ENCODE assay signal across 28 mouse cellular contexts in genomic region chr4:132488521-132488920, GRCm38 (mm10). TPM values are rescaled to one million over a fixed set of nuclear protein-coding genes. Genes with fewer than 3 reads are reported as not detected.
A peak's percentile ranks its signal among the peaks of the same experiment; 100 is the strongest.
DNase-seq lines count a peak whose midpoint lies in the region; ATAC-seq and TF ChIP-seq lines count a peak whose summit lies in the region.
"Had no signal": no experiment of that assay in that cellular context is flagged by ENCODE, and none has a peak within 500 bp of the region (broad histone marks: within the 10 kb centered on the region; RNA-seq: fewer than 3 reads in every experiment).

No protein-coding gene starts in this region.

- WGBS in kidney, adult 2 months: 24% methylated on average over 3 of the region's 3 CpGs
- 81% methylated on average over 3 of the region's 3 CpGs for WGBS in kidney, embryonic 14.5 days
- 28% methylated on average over 3 of the region's 3 CpGs for WGBS in lung, postnatal 0 days
- 72% methylated on average over 3 of the region's 3 CpGs for WGBS in intestine, embryonic 16.5 days

- peak overlapping the region; percentile 92 for H3K27ac ChIP-seq in kidney, adult 2 months (ENCODE audit: insufficient read depth, low read depth, low read length)
- H3K27ac ChIP-seq in kidney, embryonic 14.5 days (ENCODE audit: low read depth, low read length): no peak overlapping the region
- H3K27ac ChIP-seq in lung, postnatal 0 days (ENCODE audit: low read length): peak overlapping the region; percentile 51; the same call in 1 of the 2 replicates
- H3K27ac ChIP-seq in intestine, embryonic 16.5 days (ENCODE audit: low read length): no peak overlapping the region
- H3K27ac ChIP-seq: embryonic facial prominence, embryonic 13.5 days; forebrain, embryonic 13.5 days; heart, adult 2 months; hindbrain, embryonic 13.5 days; limb, embryonic 13.5 days; liver, embryonic 12.5 days; midbrain, embryonic 12.5 days; neural tube, embryonic 13.5 days had no signal

- no peak for TF ChIP-seq EP300 in lung, postnatal 0 days (IDR thresholded peaks at IDR 0.05)

- DNase-seq in kidney, adult 2 months: peak; percentile 63
- peak; percentile 39 for DNase-seq in lung, postnatal 0 days (ENCODE audit: low spot score)
- DNase-seq in lung, postnatal 14 days: no peak
- peak; percentile 74 for DNase-seq in adipocyte (ENCODE audit: low spot score)
- DNase-seq in fibroblast of lung, adult 2 months (ENCODE audit: low read depth): peak; percentile 36
- DNase-seq: adrenal gland, postnatal 14 days; cerebellum, adult 11-12 months; cerebellum, adult 9-11 months; embryo, embryonic 11 days; gastrocnemius, postnatal 25 days; heart, adult 2 months; heart, postnatal 4 days; kidney, postnatal 4 days; right cerebral cortex, postnatal 4 days; thymus, postnatal 14 days had no signal

- no peaks in the 10 kb centered on the region for H3K9me3 ChIP-seq in kidney, embryonic 14.5 days (ENCODE audit: control insufficient read depth, low read length)
- no peaks in the 10 kb centered on the region for H3K9me3 ChIP-seq in lung, postnatal 0 days (ENCODE audit: low read length)
- no peaks in the 10 kb centered on the region for H3K9me3 ChIP-seq in intestine, embryonic 16.5 days (ENCODE audit: control insufficient read depth, low read length)
- H3K9me3 ChIP-seq: embryonic facial prominence, embryonic 13.5 days; forebrain, embryonic 13.5 days; heart, embryonic 12.5 days; hindbrain, embryonic 13.5 days; limb, embryonic 13.5 days; liver, embryonic 12.5 days; midbrain, embryonic 12.5 days; neural tube, embryonic 13.5 days had no signal

- no peak for TF ChIP-seq POLR2A in kidney, adult 2 months (IDR thresholded peaks at IDR 0.05; ENCODE audit: low read depth, low read length)

- H3K4me3 ChIP-seq in kidney, adult 2 months (ENCODE audit: insufficient read depth, low read depth, low read length): no peak overlapping the region
- no peak overlapping the region for H3K4me3 ChIP-seq in kidney, embryonic 14.5 days (ENCODE audit: low read length)
- H3K4me3 ChIP-seq in lung, postnatal 0 days (ENCODE audit: low read depth, low read length): no peak overlapping the region
- no peak overlapping the region for H3K4me3 ChIP-seq in intestine, embryonic 16.5 days (ENCODE audit: low read length)
- H3K4me3 ChIP-seq: embryonic facial prominence, embryonic 13.5 days; forebrain, embryonic 13.5 days; heart, adult 2 months; heart, embryonic 12.5 days; hindbrain, embryonic 13.5 days; limb, embryonic 13.5 days; liver, embryonic 12.5 days; midbrain, embryonic 12.5 days; neural tube, embryonic 13.5 days had no signal

- H3K27me3 ChIP-seq in kidney, adult 2 months (replicated peaks; ENCODE audit: control insufficient read depth, insufficient read depth, low read length): no peaks in the 10 kb centered on the region
- no peaks in the 10 kb centered on the region for H3K27me3 ChIP-seq in kidney, embryonic 14.5 days (ENCODE audit: control insufficient read depth, insufficient read depth, low read length)
- no peaks in the 10 kb centered on the region for H3K27me3 ChIP-seq in lung, postnatal 0 days (replicated peaks; ENCODE audit: insufficient read depth, low read length)
- no peaks in the 10 kb centered on the region for H3K27me3 ChIP-seq in intestine, embryonic 16.5 days (replicated peaks; ENCODE audit: control insufficient read depth, insufficient read depth, low read length)
- H3K27me3 ChIP-seq: embryonic facial prominence, embryonic 13.5 days; forebrain, embryonic 13.5 days; heart, embryonic 12.5 days; hindbrain, embryonic 13.5 days; limb, embryonic 13.5 days; liver, embryonic 12.5 days; midbrain, embryonic 12.5 days; neural tube, embryonic 13.5 days had no signal

- peaks cover 14% of the 10 kb centered on the region; the same call in 1 of the 2 replicates for H3K4me1 ChIP-seq in kidney, adult 2 months (ENCODE audit: control insufficient read depth, insufficient read depth, low read length)
- H3K4me1 ChIP-seq in kidney, embryonic 14.5 days (ENCODE audit: control insufficient read depth, insufficient read depth, low read length): 0 out of 2 replicates have a peak, but pooled peaks cover 4% of the 10 kb centered on the region
- H3K4me1 ChIP-seq in lung, postnatal 0 days (ENCODE audit: insufficient read depth, low read depth, low read length): no peaks in the 10 kb centered on the region
- H3K4me1 ChIP-seq in intestine, embryonic 16.5 days (ENCODE audit: control insufficient read depth, insufficient read depth, low read length): no peaks in the 10 kb centered on the region
- H3K4me1 ChIP-seq: midbrain, embryonic 12.5 days had no signal

- H3K36me3 ChIP-seq in kidney, adult 2 months (ENCODE audit: control insufficient read depth, insufficient read depth, low read length): no peaks in the 10 kb centered on the region
- H3K36me3 ChIP-seq in kidney, embryonic 14.5 days (ENCODE audit: control insufficient read depth, insufficient read depth, low read length): peaks cover 15% of the 10 kb centered on the region; the same call in 1 of the 2 replicates
- H3K36me3 ChIP-seq in lung, postnatal 0 days (ENCODE audit: insufficient read depth, low read length): peaks cover 3% of the 10 kb centered on the region; the same call in 1 of the 2 replicates
- no peaks in the 10 kb centered on the region for H3K36me3 ChIP-seq in intestine, embryonic 16.5 days (ENCODE audit: control insufficient read depth, insufficient read depth, low read length)
- H3K36me3 ChIP-seq: neural tube, embryonic 13.5 days had no signal

- no peak overlapping the region for H3K9ac ChIP-seq in kidney, embryonic 14.5 days (ENCODE audit: low read depth, low read length)
- H3K9ac ChIP-seq in lung, postnatal 0 days (replicated peaks; ENCODE audit: low read depth): no peak overlapping the region
- H3K9ac ChIP-seq in intestine, embryonic 16.5 days (ENCODE audit: low read depth, low read length): no peak overlapping the region
- H3K9ac ChIP-seq: embryonic facial prominence, embryonic 13.5 days; forebrain, embryonic 13.5 days; heart, embryonic 12.5 days; hindbrain, embryonic 13.5 days; limb, embryonic 13.5 days; liver, embryonic 12.5 days; midbrain, embryonic 12.5 days; neural tube, embryonic 13.5 days had no signal

- no peak overlapping the region for H3K4me2 ChIP-seq in kidney, embryonic 14.5 days (replicated peaks; ENCODE audit: low read depth, low read length)
- no peak overlapping the region for H3K4me2 ChIP-seq in lung, postnatal 0 days (replicated peaks; ENCODE audit: low read depth, low read length)
- H3K4me2 ChIP-seq in intestine, embryonic 16.5 days (ENCODE audit: low read depth, low read length): no peak overlapping the region
- H3K4me2 ChIP-seq: embryonic facial prominence, embryonic 13.5 days; forebrain, embryonic 13.5 days; heart, embryonic 12.5 days; hindbrain, embryonic 13.5 days; limb, embryonic 13.5 days; liver, embryonic 12.5 days; midbrain, embryonic 12.5 days; neural tube, embryonic 13.5 days had no signal

- TF ChIP-seq CTCF in kidney, adult 2 months (conservative IDR thresholded peaks at IDR 0.05; ENCODE audit: insufficient read depth, insufficient read length, low read depth, low read length): no peak
- no peak for TF ChIP-seq CTCF in lung, postnatal 0 days (IDR thresholded peaks at IDR 0.05)

- no peak for ATAC-seq in kidney, embryonic 14.5 days (ENCODE audit: low FRiP score, low TSS enrichment)
- peak; percentile 47 for ATAC-seq in lung, postnatal 0 days
- ATAC-seq in intestine, embryonic 16.5 days: no peak
- ATAC-seq: activated CD4-positive, CD25-positive, alpha-beta regulatory T cell, adult 4 months; CD4-positive, CD25-positive, alpha-beta regulatory T cell, adult 4 months; forebrain, embryonic 13.5 days; intestine, postnatal 0 days; liver, embryonic 12.5 days had no signal

RNA-seq across cellular contexts. Expression of gene Sesn2, which starts 21.8 kb away (rescaled TPM):
- 26.7 and 29.4 TPM in 2 replicates for polyA plus RNA-seq in kidney, adult 2 months (2012; rRNA removed)
- polyA plus RNA-seq in kidney, embryonic 14.5 days (2014; fragmentation: Nextera tagmentation; extraction: Ambion mirVana): 12.4 and 15.4 TPM in 2 replicates
- polyA plus RNA-seq in lung, postnatal 0 days (2015; fragmentation: Nextera tagmentation; extraction: Ambion mirVana): 11.6 and 16.0 TPM in 2 replicates
- 11.6 and 12.4 TPM in 2 replicates for polyA plus RNA-seq in intestine, embryonic 16.5 days (2015; fragmentation: Nextera tagmentation; extraction: Ambion mirVana)

RNA-seq across cellular contexts. Expression of gene Med18, which starts 24.8 kb away (rescaled TPM):
- polyA plus RNA-seq in kidney, adult 2 months (2012; rRNA removed): 2.4 and 2.9 TPM in 2 replicates
- 19.3 and 24.5 TPM in 2 replicates for polyA plus RNA-seq in kidney, embryonic 14.5 days (2014; fragmentation: Nextera tagmentation; extraction: Ambion mirVana)
- polyA plus RNA-seq in lung, postnatal 0 days (2015; fragmentation: Nextera tagmentation; extraction: Ambion mirVana): 10.4 and 11.3 TPM in 2 replicates
- polyA plus RNA-seq in intestine, embryonic 16.5 days (2015; fragmentation: Nextera tagmentation; extraction: Ambion mirVana): 15.2 and 18.4 TPM in 2 replicates

RNA-seq across cellular contexts. Expression of gene Atpif1, which starts 44.9 kb away (rescaled TPM):
- polyA plus RNA-seq in kidney, adult 2 months (2012; rRNA removed): 346 and 485 TPM in 2 replicates
- 1,253 and 1,671 TPM in 2 replicates for polyA plus RNA-seq in kidney, embryonic 14.5 days (2014; fragmentation: Nextera tagmentation; extraction: Ambion mirVana)
- polyA plus RNA-seq in lung, postnatal 0 days (2015; fragmentation: Nextera tagmentation; extraction: Ambion mirVana): 700 and 732 TPM in 2 replicates
- polyA plus RNA-seq in intestine, embryonic 16.5 days (2015; fragmentation: Nextera tagmentation; extraction: Ambion mirVana): 1,346 and 1,379 TPM in 2 replicates

RNA-seq across cellular contexts. Expression of gene Dnajc8, which starts 46.8 kb away (rescaled TPM):
- polyA plus RNA-seq in kidney, adult 2 months (2012; rRNA removed): 22.2 and 32.2 TPM in 2 replicates
- 176 and 238 TPM in 2 replicates for polyA plus RNA-seq in kidney, embryonic 14.5 days (2014; fragmentation: Nextera tagmentation; extraction: Ambion mirVana)
- polyA plus RNA-seq in lung, postnatal 0 days (2015; fragmentation: Nextera tagmentation; extraction: Ambion mirVana): 157 and 182 TPM in 2 replicates
- polyA plus RNA-seq in intestine, embryonic 16.5 days (2015; fragmentation: Nextera tagmentation; extraction: Ambion mirVana): 140 and 150 TPM in 2 replicates

Comparison
In these comparisons a context has a peak if more than half of its experiments do, and no peak if none do; other contexts are left out.
1. H3K27ac ChIP-seq: peak in kidney, adult 2 months (single experiment) and lung, postnatal 0 days (single experiment); none in kidney, embryonic 14.5 days (single experiment) and intestine, embryonic 16.5 days (single experiment).